Mouse (Mus musculus): ENCODE measurements around the gene Iqschfp. TPM values are rescaled to one million over a fixed set of nuclear protein-coding genes. Genes with fewer than 3 reads are reported as not detected.

Gene Iqschfp
- polyA plus RNA-seq, 1 experiment from 2014 or later, result 4.7 TPM

DNA sequence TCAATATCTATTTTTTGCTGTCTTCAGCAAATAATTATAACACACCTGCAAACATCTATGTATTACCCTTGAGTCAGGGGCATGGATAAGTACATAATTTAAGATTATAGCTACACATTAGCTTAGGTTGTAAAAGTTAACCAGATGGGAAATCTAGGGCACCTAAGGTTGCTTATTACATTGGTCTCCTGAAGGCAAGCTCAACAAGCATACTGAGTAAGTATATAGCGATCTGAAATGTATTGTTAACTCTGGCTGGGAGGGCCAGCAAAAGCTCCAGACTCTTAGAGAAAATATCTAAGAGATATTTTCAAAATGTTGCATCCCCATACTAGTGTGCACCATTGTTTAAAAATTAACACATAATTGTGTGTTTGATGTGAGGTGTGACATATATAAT, 775.8 kb downstream of the Iqschfp start:
- Histone ChIP-seq H3K4me2 (ENCODE audit: low read depth, low read length) (no peak overlapping the region), H3K4me1 (ENCODE audit: control insufficient read depth, insufficient read depth, low read length) (peaks cover 6% of the 10 kb centered on the region; the same call in 1 of the 2 replicates), H3K36me3 (ENCODE audit: control insufficient read depth, insufficient read depth, low read length) (no peaks in the 10 kb centered on the region), H3K27me3 (ENCODE audit: control insufficient read depth, insufficient read depth, low read length) (no peaks in the 10 kb centered on the region), H3K4me3 (ENCODE audit: low read depth, low read length) (no peak overlapping the region), H3K9ac (replicated peaks; ENCODE audit: low read depth, low read length) (no peak overlapping the region), H3K9me3 (ENCODE audit: control insufficient read depth, low read length) (no peaks in the 10 kb centered on the region), H3K27ac (ENCODE audit: low read depth, low read length) (no peak overlapping the region)
- ATAC-seq (ENCODE audit: low read depth), result no peak
- WGBS, result 91% methylated on average over 1 of the region's 1 CpGs

DNA sequence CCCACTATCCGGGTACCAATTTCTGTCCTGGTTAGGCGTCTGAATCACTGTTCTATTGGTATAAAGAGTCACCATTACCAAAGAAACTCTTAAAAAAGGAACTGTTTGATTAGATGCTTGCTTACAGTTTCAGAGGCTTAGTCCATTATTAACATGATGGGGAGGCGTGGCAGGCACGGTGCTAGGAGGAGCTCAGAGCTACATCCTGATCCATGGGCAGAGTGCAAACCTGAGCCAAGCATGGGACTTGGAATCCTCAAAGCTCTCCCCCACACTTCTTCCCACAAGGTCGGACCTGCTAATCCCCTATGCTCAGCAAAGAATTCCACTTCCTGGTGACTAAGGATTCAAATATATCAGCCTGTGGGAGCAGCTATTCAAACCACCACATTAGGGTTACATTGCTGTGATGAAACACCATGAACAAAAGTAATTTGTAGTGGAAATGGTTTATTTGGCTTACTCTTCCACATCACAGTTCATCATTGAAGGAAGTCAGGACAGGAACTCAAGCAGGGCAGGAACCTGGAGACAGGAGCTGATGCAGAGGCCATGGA, 777.5 kb downstream of the Iqschfp start:
- no peak for ATAC-seq (ENCODE audit: low read depth)
- WGBS, result 88% methylated on average over 5 of the region's 5 CpGs
- Histone ChIP-seq H3K4me2 (ENCODE audit: low read depth, low read length) (no peak overlapping the region), H3K4me3 (ENCODE audit: low read depth, low read length) (no peak overlapping the region), H3K36me3 (ENCODE audit: control insufficient read depth, insufficient read depth, low read length) (no peaks in the 10 kb centered on the region), H3K27me3 (ENCODE audit: control insufficient read depth, insufficient read depth, low read length) (no peaks in the 10 kb centered on the region), H3K9me3 (ENCODE audit: control insufficient read depth, low read length) (no peaks in the 10 kb centered on the region), H3K4me1 (ENCODE audit: control insufficient read depth, insufficient read depth, low read length) (peaks cover 2% of the 10 kb centered on the region; the same call in 1 of the 2 replicates), H3K9ac (replicated peaks; ENCODE audit: low read depth, low read length) (no peak overlapping the region), H3K27ac (ENCODE audit: low read depth, low read length) (no peak overlapping the region)

DNA sequence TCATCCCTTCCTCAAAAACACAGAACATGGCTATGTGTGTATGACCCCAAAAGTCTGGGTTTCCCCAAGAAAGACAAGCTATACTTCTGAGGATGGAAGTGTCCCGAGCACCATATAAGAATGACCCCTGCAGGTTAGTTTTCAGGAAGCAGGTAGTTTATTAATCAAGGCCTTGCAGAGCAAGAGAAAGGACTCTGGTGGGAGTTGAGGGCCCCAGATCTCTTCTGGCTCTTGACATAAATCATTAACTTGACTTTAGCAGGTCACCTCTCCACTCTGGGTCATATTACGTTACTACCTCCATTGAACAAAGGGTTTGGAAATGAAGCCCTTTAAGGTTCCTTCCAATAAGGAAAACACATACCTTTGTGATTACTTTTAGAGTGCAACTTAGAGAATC, 782.7 kb downstream of the Iqschfp start:
- Histone ChIP-seq H3K4me3 (ENCODE audit: low read depth, low read length) (no peak overlapping the region), H3K27me3 (ENCODE audit: control insufficient read depth, insufficient read depth, low read length) (no peaks in the 10 kb centered on the region), H3K9me3 (ENCODE audit: control insufficient read depth, low read length) (no peaks in the 10 kb centered on the region), H3K36me3 (ENCODE audit: control insufficient read depth, insufficient read depth, low read length) (no peaks in the 10 kb centered on the region), H3K9ac (replicated peaks; ENCODE audit: low read depth, low read length) (no peak overlapping the region), H3K4me1 (ENCODE audit: control insufficient read depth, insufficient read depth, low read length) (no peaks in the 10 kb centered on the region), H3K4me2 (ENCODE audit: low read depth, low read length) (no peak overlapping the region), H3K27ac (ENCODE audit: low read depth, low read length) (no peak overlapping the region)
- WGBS, result 86% methylated on average over 2 of the region's 2 CpGs
- ATAC-seq (ENCODE audit: low read depth), result no peak

DNA sequence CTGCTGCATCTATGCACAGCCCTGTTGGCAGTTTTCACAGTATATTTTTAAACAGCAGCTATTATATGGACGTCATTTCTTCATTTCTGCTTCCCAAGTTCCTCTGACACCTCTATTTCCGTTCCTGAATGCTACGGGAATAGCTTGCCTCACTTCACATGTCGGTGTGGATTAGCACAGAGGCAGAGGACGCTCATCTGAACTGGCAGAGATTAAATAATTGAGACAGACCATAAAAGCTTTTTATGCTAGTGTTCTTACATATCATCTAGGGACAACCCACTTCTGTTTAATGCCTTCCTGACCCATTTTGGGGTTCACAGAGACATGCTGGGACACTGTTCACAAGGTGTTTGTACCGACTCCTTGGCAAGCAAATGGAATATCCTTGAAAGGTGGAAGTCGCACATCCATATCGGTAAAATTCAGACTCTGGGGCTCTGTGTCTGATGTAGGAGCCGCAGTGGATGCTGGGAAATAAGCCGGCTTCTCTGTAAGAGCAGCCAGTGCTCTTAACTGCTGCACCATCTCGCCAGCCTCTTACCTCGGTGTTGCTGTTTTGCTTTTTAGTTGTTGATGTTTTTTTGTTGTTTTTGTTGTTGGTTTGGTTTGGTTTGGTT, 783.3 kb downstream of the Iqschfp start:
- no peak overlapping the region for H3K27ac ChIP-seq (ENCODE audit: low read depth, low read length)
- no peak for ATAC-seq (ENCODE audit: low read depth)
- no peak overlapping the region for H3K4me3 ChIP-seq (ENCODE audit: low read depth, low read length)
- no peaks in the 10 kb centered on the region for H3K4me1 ChIP-seq (ENCODE audit: control insufficient read depth, insufficient read depth, low read length)
- no peaks in the 10 kb centered on the region for H3K27me3 ChIP-seq (ENCODE audit: control insufficient read depth, insufficient read depth, low read length)
- WGBS, result 91% methylated on average over 12 of the region's 12 CpGs
- no peak overlapping the region for H3K9ac ChIP-seq (replicated peaks; ENCODE audit: low read depth, low read length)
- H3K4me2 ChIP-seq (ENCODE audit: low read depth, low read length), result no peak overlapping the region
- no peaks in the 10 kb centered on the region for H3K9me3 ChIP-seq (ENCODE audit: control insufficient read depth, low read length)
- no peaks in the 10 kb centered on the region for H3K36me3 ChIP-seq (ENCODE audit: control insufficient read depth, insufficient read depth, low read length)

Other genes starting within 250 kb of the Iqschfp start
- gene Iqcj, start within 50 bp of the Iqschfp start, polyA plus RNA-seq (2014; fragmentation: Nextera tagmentation; extraction: Ambion mirVana), result 1.1 and 1.9 TPM in 2 replicates
- 172 and 188 TPM in 2 replicates for gene Schip1, start 172.6 kb downstream of the Iqschfp start, polyA plus RNA-seq (2014; fragmentation: Nextera tagmentation; extraction: Ambion mirVana)

Measured in neural tube, embryonic 14.5 days (tissue).